Mouse (Mus musculus): ENCODE measurements around the gene Btg2. TPM values are rescaled to one million over a fixed set of nuclear protein-coding genes. Genes with fewer than 3 reads are reported as not detected.

Btg2 gene
- polyA plus RNA-seq, 1 experiment, result 30.1 TPM

GRCm38 (mm10) chr1:134059739-134060695, 18.9 kb downstream of the Btg2 start:
- DNase-seq (ENCODE audit: low read depth), result no peak

- no peak for DNase-seq (ENCODE audit: low read depth)
Observed at GRCm38 (mm10) chr1:134058870-134059269, 20.1 kb downstream of the Btg2 start.

GRCm38 (mm10) chr1:134057736-134058135, 21.2 kb downstream of the Btg2 start:
- no peak for DNase-seq (ENCODE audit: low read depth)

- no peak for DNase-seq (ENCODE audit: low read depth)
Observed at GRCm38 (mm10) chr1:134056285-134056684, 22.6 kb downstream of the Btg2 start.

- DNase-seq (ENCODE audit: low read depth), result no peak
Observed at GRCm38 (mm10) chr1:134055666-134056245, 23.2 kb downstream of the Btg2 start.

- no peak for DNase-seq (ENCODE audit: low read depth)
Observed at GRCm38 (mm10) chr1:134055058-134055457, 23.9 kb downstream of the Btg2 start.

GRCm38 (mm10) chr1:134053207-134053606, 25.7 kb downstream of the Btg2 start:
- DNase-seq (ENCODE audit: low read depth), result no peak

GRCm38 (mm10) chr1:134049542-134049941, 29.4 kb downstream of the Btg2 start:
- no peak for DNase-seq (ENCODE audit: low read depth)

GRCm38 (mm10) chr1:134048759-134049158, 30.2 kb downstream of the Btg2 start:
- DNase-seq (ENCODE audit: low read depth), result no peak

- DNase-seq (ENCODE audit: low read depth), result no peak
Observed at GRCm38 (mm10) chr1:134047431-134047830, 31.5 kb downstream of the Btg2 start.

GRCm38 (mm10) chr1:134046387-134046786, 32.5 kb downstream of the Btg2 start:
- DNase-seq (ENCODE audit: low read depth), result no peak

GRCm38 (mm10) chr1:134045971-134046370, 32.9 kb downstream of the Btg2 start:
- DNase-seq (ENCODE audit: low read depth), result no peak

- no peak for DNase-seq (ENCODE audit: low read depth)
Observed at GRCm38 (mm10) chr1:134044805-134045204, 34.1 kb downstream of the Btg2 start.

GRCm38 (mm10) chr1:134042341-134042740, 36.6 kb downstream of the Btg2 start:
- DNase-seq (ENCODE audit: low read depth), result no peak

GRCm38 (mm10) chr1:134041900-134042299, 37.0 kb downstream of the Btg2 start:
- DNase-seq (ENCODE audit: low read depth), result no peak

- no peak for DNase-seq (ENCODE audit: low read depth)
Observed at GRCm38 (mm10) chr1:134039361-134039760, 39.6 kb downstream of the Btg2 start.

GRCm38 (mm10) chr1:134038336-134038735, 40.6 kb downstream of the Btg2 start:
- DNase-seq (ENCODE audit: low read depth), result no peak

- no peak for DNase-seq (ENCODE audit: low read depth)
Observed at GRCm38 (mm10) chr1:134037172-134037571, 41.7 kb downstream of the Btg2 start, which contains the start of gene Fmod. TSS of gene Fmod (plus strand) at chr1:134037254.

GRCm38 (mm10) chr1:134036492-134036891, 42.4 kb downstream of the Btg2 start:
- no peak for DNase-seq (ENCODE audit: low read depth)

- DNase-seq (ENCODE audit: low read depth), result no peak
Observed at GRCm38 (mm10) chr1:134028161-134028846, 50.6 kb downstream of the Btg2 start.

GRCm38 (mm10) chr1:134026741-134027140, 52.2 kb downstream of the Btg2 start:
- no peak for DNase-seq (ENCODE audit: low read depth)

- no peak for DNase-seq (ENCODE audit: low read depth)
Observed at GRCm38 (mm10) chr1:134025975-134026374, 52.9 kb downstream of the Btg2 start.

Data from gonadal fat pad, adult 2 months (tissue).